Comparison of ENCODE assay signal across 13 mouse cellular contexts in the genomic region with DNA sequence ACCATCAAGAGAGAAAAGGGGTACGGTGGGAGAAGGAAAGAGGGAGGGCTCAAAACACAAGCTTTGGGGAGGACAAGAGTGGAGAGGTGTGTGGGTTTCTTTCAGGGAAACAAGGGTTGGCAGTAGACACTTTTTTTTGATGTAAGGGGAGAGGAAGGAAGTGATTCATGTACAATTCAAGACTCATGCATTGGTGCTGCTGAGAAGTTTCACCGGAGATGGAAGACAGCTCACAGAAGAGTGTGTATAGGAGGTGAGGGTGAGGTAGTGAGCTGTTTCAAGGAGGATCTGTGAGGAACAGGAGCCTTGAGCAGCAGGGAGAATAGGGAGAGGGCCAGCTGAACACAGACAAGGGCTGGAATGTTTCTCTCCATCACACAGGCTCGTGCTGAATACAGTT.
"Had no signal": no experiment of that assay in that cellular context is flagged by ENCODE, and none has a peak within 500 bp of the region (broad histone marks: within the 10 kb centered on the region; RNA-seq: fewer than 3 reads in every experiment).

No protein-coding gene starts in this region.

- ATAC-seq: liver, embryonic 12.5 days; midbrain, embryonic 13.5 days had no signal

- H3K4me1 ChIP-seq: limb, embryonic 10.5 days; liver, embryonic 12.5 days; midbrain, embryonic 13.5 days had no signal

- H3K9ac ChIP-seq: liver, embryonic 12.5 days; lung, embryonic 14.5 days; midbrain, embryonic 13.5 days; neural tube, embryonic 15.5 days had no signal

- H3K4me3 ChIP-seq: left cerebral cortex, adult 2 months; limb, embryonic 10.5 days; liver, embryonic 12.5 days; midbrain, embryonic 13.5 days; neural tube, embryonic 15.5 days had no signal

- H3K4me2 ChIP-seq: liver, embryonic 12.5 days; lung, embryonic 14.5 days; midbrain, embryonic 13.5 days; neural tube, embryonic 15.5 days had no signal

- H3K36me3 ChIP-seq: limb, embryonic 10.5 days; liver, embryonic 12.5 days; midbrain, embryonic 13.5 days; neural tube, embryonic 15.5 days had no signal

- H3K27ac ChIP-seq: left cerebral cortex, adult 2 months; limb, embryonic 10.5 days; liver, embryonic 12.5 days; midbrain, embryonic 13.5 days; neural tube, embryonic 15.5 days; stomach, postnatal 0 days had no signal

- H3K9me3 ChIP-seq: limb, embryonic 10.5 days; liver, embryonic 12.5 days; midbrain, embryonic 13.5 days; neural tube, embryonic 15.5 days had no signal

- DNase-seq: kidney, postnatal 25 days; lung, embryonic 14.5 days; lung, postnatal 10 days; lung, postnatal 4 days; right cerebral cortex, adult 18-20 months; right cerebral cortex, postnatal 25 days; thymus, postnatal 4 days had no signal

- H3K27me3 ChIP-seq: liver, embryonic 12.5 days; midbrain, embryonic 13.5 days; neural tube, embryonic 15.5 days had no signal
